13 mouse cellular contexts compared by ENCODE assay signal in the genomic region with DNA sequence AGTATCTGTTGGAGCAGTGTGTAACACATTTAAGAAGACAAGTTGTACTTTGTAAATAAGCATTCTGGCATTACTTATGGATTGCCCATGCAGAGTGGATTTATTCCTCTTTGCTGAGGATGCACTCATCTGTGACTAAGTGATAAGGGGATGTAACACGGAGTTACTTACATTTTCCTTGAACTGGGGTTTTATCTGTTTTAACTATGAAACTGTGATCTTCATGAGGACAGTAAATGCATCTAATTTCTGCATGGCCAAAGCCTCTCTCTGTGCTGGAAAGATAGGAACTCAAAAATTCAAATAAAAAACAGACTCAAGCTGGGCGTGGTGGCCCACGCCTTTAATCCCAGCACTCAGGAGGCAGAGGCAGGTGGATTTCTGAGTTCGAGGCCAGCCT.
"Had no signal": no experiment of that assay in that cellular context is flagged by ENCODE, and none has a peak within 500 bp of the region (broad histone marks: within the 10 kb centered on the region; RNA-seq: fewer than 3 reads in every experiment).

No protein-coding gene starts in this region.

- ATAC-seq: midbrain, embryonic 13.5 days had no signal

- DNase-seq: kidney, adult 2 months; kidney, postnatal 14 days; lung, embryonic 14.5 days; lung, postnatal 10 days; right cerebral cortex, adult 18-20 months; right cerebral cortex, postnatal 25 days; thymus, postnatal 4 days had no signal

- H3K9me3 ChIP-seq: kidney, embryonic 15.5 days; limb, embryonic 15.5 days; midbrain, embryonic 13.5 days had no signal

- H3K4me1 ChIP-seq: kidney, embryonic 15.5 days; limb, embryonic 15.5 days; midbrain, embryonic 13.5 days had no signal

- H3K4me2 ChIP-seq: kidney, embryonic 15.5 days; limb, embryonic 15.5 days; lung, embryonic 14.5 days; midbrain, embryonic 13.5 days had no signal

- H3K9ac ChIP-seq: kidney, embryonic 15.5 days; limb, embryonic 15.5 days; lung, embryonic 14.5 days; midbrain, embryonic 13.5 days had no signal

- H3K36me3 ChIP-seq: kidney, embryonic 15.5 days; limb, embryonic 15.5 days; midbrain, embryonic 13.5 days had no signal

- H3K27me3 ChIP-seq: kidney, embryonic 15.5 days; limb, embryonic 15.5 days; midbrain, embryonic 13.5 days had no signal

- H3K4me3 ChIP-seq: kidney, embryonic 15.5 days; left cerebral cortex, adult 2 months; limb, embryonic 15.5 days; midbrain, embryonic 13.5 days had no signal

- H3K27ac ChIP-seq: kidney, embryonic 15.5 days; left cerebral cortex, adult 2 months; limb, embryonic 15.5 days; macrophage; midbrain, embryonic 13.5 days; stomach, postnatal 0 days had no signal
